22 mouse cellular contexts compared by ENCODE assay signal in genomic region chr12:118488038-118488437, GRCm38 (mm10).
"Had no signal": no experiment of that assay in that cellular context is flagged by ENCODE, and none has a peak within 500 bp of the region (broad histone marks: within the 10 kb centered on the region; RNA-seq: fewer than 3 reads in every experiment).

No protein-coding gene starts in this region.

- H3K36me3 ChIP-seq: limb, embryonic 10.5 days; limb, embryonic 13.5 days; liver, embryonic 12.5 days; liver, embryonic 15.5 days; lung, embryonic 15.5 days; midbrain, embryonic 10.5 days; midbrain, embryonic 13.5 days had no signal

- H3K27ac ChIP-seq: limb, embryonic 10.5 days; limb, embryonic 13.5 days; liver, embryonic 12.5 days; liver, embryonic 15.5 days; lung, embryonic 15.5 days; midbrain, embryonic 10.5 days; midbrain, embryonic 13.5 days; stomach, postnatal 0 days had no signal

- DNase-seq: kidney, adult 18-20 months; kidney, adult 9 months; kidney, postnatal 14 days; kidney, postnatal 4 days; liver; lung, adult 18-20 months; lung, postnatal 10 days; lung, postnatal 36 days; retina, postnatal 1 day; right cerebral cortex, postnatal 4 days; thymus, adult 2 months; thymus, postnatal 14 days; thymus, postnatal 4 days had no signal

- H3K27me3 ChIP-seq: limb, embryonic 13.5 days; liver, embryonic 12.5 days; liver, embryonic 15.5 days; lung, embryonic 15.5 days; midbrain, embryonic 13.5 days had no signal

- H3K4me1 ChIP-seq: limb, embryonic 10.5 days; limb, embryonic 13.5 days; liver, embryonic 12.5 days; liver, embryonic 15.5 days; lung, embryonic 15.5 days; megakaryocyte, embryonic 14.5 days; midbrain, embryonic 10.5 days had no signal

- H3K9me3 ChIP-seq: limb, embryonic 10.5 days; limb, embryonic 13.5 days; liver, embryonic 12.5 days; liver, embryonic 15.5 days; lung, embryonic 15.5 days; midbrain, embryonic 13.5 days had no signal

- ATAC-seq: liver, embryonic 12.5 days; midbrain, embryonic 13.5 days had no signal

- H3K4me2 ChIP-seq: limb, embryonic 13.5 days; liver, embryonic 12.5 days; liver, embryonic 15.5 days; lung, embryonic 15.5 days; midbrain, embryonic 13.5 days had no signal

- H3K9ac ChIP-seq: limb, embryonic 13.5 days; liver, embryonic 12.5 days; liver, embryonic 15.5 days; lung, embryonic 15.5 days; midbrain, embryonic 13.5 days had no signal

- H3K4me3 ChIP-seq: limb, embryonic 10.5 days; limb, embryonic 13.5 days; liver, embryonic 12.5 days; liver, embryonic 15.5 days; lung, embryonic 15.5 days; megakaryocyte, embryonic 14.5 days; midbrain, embryonic 10.5 days; midbrain, embryonic 13.5 days had no signal
